Mouse (Mus musculus) testis, postnatal 14 days (tissue): Measurements from ENCODE around the gene Olfr642.

Experiments used
- DNase-seq: peaks from one replicate; pipeline ENCODE4 v3.0.0; 2021; ENCODE audit warnings: low spot score

Gene Olfr642

DNA sequence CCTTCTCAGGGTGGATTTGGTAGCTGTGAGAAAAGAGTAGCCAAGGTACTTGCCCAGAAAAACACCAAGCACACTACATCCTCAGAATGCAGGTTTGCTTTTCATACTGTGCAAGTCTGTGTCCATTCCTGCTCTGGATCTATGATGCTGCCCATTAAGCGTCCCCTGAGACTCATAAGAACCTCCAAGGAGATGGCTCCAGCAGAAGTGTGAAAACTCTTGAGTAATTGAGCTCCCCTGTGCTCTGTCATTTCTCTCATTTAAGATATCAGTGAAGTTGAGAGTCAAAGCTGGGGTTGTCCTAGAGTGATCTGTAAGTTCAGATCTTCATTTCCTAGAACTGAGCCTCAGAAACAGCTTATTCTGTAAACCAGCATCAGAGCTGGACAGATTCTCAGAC lies at the start of gene Olfr642:
Olfr642 (minus strand) TSS at position 101 of the 400 bp plus-strand sequence.
- no peak for DNase-seq

GRCm38 (mm10) chr7:104085365-104085764 lies 32.9 kb upstream of the Olfr642 start, which contains the start of gene Olfr645:
Gene Olfr645 (minus strand): TSS chr7:104085465.
- DNase-seq: no peak

- DNase-seq: no peak
Observed at GRCm38 (mm10) chr7:104071769-104072168, 19.3 kb upstream of the Olfr642 start, which contains the start of gene Olfr644. Gene Olfr644 (minus strand): TSS chr7:104071869.

DNA sequence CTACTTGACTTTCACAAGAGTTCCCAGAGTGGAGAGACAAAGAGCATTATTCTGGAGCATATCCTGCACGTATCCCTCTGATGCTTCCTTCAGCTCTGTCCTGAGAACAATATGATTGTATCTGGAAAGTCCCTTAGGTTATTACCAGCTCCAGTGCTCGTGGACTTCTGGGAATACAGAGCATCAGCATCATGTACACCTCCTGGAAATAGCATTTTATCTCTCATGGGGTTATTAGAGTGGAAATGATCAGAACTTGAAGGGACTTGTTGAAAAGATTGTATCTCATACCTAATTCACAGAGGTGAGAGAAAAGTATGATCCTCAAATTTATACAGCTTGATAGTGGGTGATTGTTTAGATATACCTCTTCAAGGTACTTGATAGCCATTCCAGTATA lies 8.9 kb upstream of the Olfr642 start, which contains the start of gene 4930516K23Rik:
4930516K23Rik (minus strand) TSS at position 101 of the 400 bp plus-strand sequence.
- DNase-seq: no peak

DNA sequence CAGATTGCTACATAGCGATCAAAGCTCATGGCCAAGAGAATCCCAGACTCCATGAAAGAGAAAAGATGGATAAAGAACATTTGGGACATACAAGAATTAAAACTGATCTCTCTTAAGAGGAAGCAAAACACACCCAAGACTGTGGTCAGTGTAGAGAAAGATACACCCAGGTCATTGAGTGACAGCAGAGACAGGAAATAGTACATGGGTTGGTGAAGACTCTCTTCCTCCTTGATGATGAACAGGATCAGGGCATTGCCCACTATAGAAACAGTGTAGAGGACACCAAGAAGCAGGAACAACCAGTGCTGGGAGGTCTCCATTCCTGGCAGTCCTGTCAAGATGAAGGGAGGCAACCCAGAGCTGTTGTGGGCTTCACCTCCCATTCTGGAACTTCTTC lies 6.7 kb upstream of the Olfr642 start:
- no peak for DNase-seq

DNA sequence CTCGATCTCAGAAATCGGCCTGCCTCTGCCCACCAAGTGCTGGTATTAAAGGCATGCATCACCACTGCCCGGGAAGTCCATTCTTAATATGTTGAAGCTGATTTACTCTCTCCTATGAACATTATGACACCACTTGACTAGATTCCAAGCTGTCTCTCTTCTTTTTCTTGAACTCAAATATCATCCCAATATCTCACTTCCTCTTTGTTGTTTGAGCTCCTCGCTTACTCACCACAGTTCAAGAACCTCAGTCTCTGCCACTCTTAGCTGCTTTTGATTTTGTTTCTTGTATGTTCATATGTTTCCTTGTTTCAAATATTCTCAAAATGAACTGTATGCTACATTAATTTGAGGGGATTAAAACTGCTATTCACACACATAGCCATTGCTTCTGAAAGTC lies 1.7 kb downstream of the Olfr642 start:
- no peak for DNase-seq

GRCm38 (mm10) chr7:104035145-104035544 lies 17.3 kb downstream of the Olfr642 start, which contains the start of gene Olfr641:
Gene Olfr641 (plus strand): TSS chr7:104035445.
- no peak for DNase-seq

- DNase-seq: no peak
Observed at GRCm38 (mm10) chr7:104026978-104027377, 25.5 kb downstream of the Olfr642 start.

GRCm38 (mm10) chr7:104025473-104025872 lies 27.0 kb downstream of the Olfr642 start, which contains the start of gene Olfr640:
Gene Olfr640 (minus strand): TSS chr7:104025573.
- no peak for DNase-seq

DNA sequence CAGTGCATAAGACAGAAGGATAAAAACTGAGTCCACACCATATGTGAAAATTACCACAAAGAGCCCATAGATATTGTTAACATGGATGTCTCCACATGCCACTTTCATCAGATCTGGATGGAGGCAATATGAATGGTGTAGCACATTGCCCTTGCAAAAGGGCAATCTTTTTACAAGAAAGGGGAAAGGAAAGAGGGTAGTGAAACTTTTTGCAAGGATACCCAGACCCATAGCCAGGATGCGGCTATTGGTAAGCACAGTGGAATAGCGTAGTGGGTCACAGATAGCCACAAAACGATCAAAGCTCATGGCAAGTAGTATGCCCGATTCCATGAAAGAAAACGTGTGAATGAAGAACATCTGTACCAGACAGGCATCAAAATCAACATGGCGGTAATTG lies 30.8 kb downstream of the Olfr642 start:
- DNase-seq: no peak

DNA sequence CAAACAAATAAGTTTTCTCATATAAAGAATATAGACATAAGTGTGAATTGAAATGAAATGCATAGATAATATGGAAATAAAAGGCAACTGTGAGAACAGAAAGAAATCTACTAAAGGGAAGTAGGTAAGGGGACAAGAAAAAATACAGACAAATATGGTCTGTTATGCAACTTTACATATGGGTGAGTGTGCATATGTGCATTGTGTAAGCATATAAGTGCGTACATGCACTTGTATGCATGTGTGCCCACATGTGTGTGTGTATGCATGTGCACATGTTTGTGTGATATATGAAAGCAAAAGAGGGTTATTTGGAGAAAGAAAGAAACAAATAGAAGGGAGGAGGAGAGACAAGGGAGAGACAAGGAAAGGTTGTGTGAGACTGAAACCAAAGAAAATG lies 33.5 kb downstream of the Olfr642 start:
- no peak for DNase-seq

GRCm38 (mm10) chr7:104017203-104017602 lies 35.3 kb downstream of the Olfr642 start, which contains the start of gene Olfr639:
Gene Olfr639 (minus strand): TSS chr7:104017303.
- no peak for DNase-seq

DNA sequence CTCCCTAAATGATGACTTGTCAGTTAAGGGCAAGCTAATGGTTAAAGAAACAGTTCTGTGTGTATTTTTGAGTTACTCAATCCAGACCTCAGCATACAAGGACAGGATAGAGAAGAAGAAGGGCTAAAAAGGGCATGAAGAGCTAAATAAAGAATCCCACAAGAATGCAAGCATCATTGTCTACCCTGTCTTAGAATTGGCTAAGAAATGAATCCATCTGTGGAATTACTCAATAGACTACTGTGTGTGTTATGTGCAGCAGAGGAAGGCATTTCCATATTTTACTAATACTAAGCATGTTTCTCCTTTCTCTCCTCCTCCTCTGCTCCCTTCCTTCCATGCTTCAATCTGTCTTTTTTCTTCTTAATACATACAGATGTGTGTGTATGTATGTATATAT lies 53.3 kb downstream of the Olfr642 start:
- no peak for DNase-seq

GRCm38 (mm10) chr7:103998446-103998845 lies 54.0 kb downstream of the Olfr642 start, which contains the start of gene Olfr638:
Gene Olfr638 (plus strand): TSS chr7:103998746.
- no peak for DNase-seq
